Mouse (Mus musculus) heart, embryonic 11.5 days (tissue): ENCODE measurements at regions not wholly inside any gene's neighbourhood (a gene's known extent, or its start where the extent isn't known, plus 50 kb on each side); places are given as distances from the start of the nearest gene placed in this dataset.

Experiments
- ATAC-seq: fragments of 200-750 bp; cut with Nextera tagmentation; replicated peaks from 2 replicates; pipeline ENCODE4 v1.8.0; 2017; ENCODE audit warnings: moderate library complexity; ENCODE audit not compliant: insufficient number of reproducible peaks, low FRiP score, low TSS enrichment
- H3K27ac ChIP-seq: fragments of 300-500 bp; sonication (generic); 2 replicates; pipeline ENCODE4 v1.5.1; 2014; ENCODE audit warnings: mild to moderate bottlenecking, low read depth, low read length
- H3K27me3 ChIP-seq: fragments of 300-500 bp; sonication (generic); 2 replicates; pipeline ENCODE4 v1.6.1; 2014; ENCODE audit warnings: mild to moderate bottlenecking, low read length, mixed read lengths; ENCODE audit not compliant: control insufficient read depth, insufficient read depth
- H3K36me3 ChIP-seq: fragments of 300-500 bp; sonication (generic); 2 replicates; pipeline ENCODE4 v1.6.1; 2014; ENCODE audit warnings: mild to moderate bottlenecking, low read length, moderate library complexity, mixed read lengths; ENCODE audit not compliant: control insufficient read depth, insufficient read depth
- H3K4me1 ChIP-seq: fragments of 300-500 bp; sonication (generic); 2 replicates; pipeline ENCODE4 v1.6.1; 2014; ENCODE audit warnings: low read length; ENCODE audit not compliant: control insufficient read depth, insufficient read depth
- H3K4me2 ChIP-seq: fragments of 300-500 bp; sonication (generic); 2 replicates; pipeline ENCODE4 v1.6.1; 2014; ENCODE audit warnings: mild to moderate bottlenecking, moderate library complexity
- H3K4me3 ChIP-seq: fragments of 300-500 bp; sonication (generic); 2 replicates; pipeline ENCODE4 v1.5.1; 2014; ENCODE audit warnings: low read depth, low read length
- H3K9ac ChIP-seq: fragments of 300-500 bp; sonication (generic); 2 replicates; pipeline ENCODE4 v1.6.1; 2014; ENCODE audit warnings: mild to moderate bottlenecking, low read depth, low read length, moderate library complexity
- H3K9me3 ChIP-seq: fragments of 300-500 bp; sonication (generic); replicated peaks from 2 replicates; pipeline ENCODE4 v1.6.1; 2016; ENCODE audit warnings: low read length; ENCODE audit not compliant: control insufficient read depth
- WGBS: fragments of 180-500 bp; shearing (Covaris S2); extraction: QIAGEN DNeasy Blood & Tissue Kit; methylation state at CpG from one replicate; pipeline ENCODE4 v1.1.7; 2014; ENCODE audit not compliant: insufficient replicate concordance; 5-methylcytosine and 5-hydroxymethylcytosine counted together

- H3K27me3 ChIP-seq: no peaks in the 10 kb centered on the region
- no peak overlapping the region for H3K9ac ChIP-seq
- H3K9me3 ChIP-seq: no peaks in the 10 kb centered on the region
- no peaks in the 10 kb centered on the region for H3K36me3 ChIP-seq
- no peak overlapping the region for H3K4me3 ChIP-seq
- H3K4me1 ChIP-seq: peaks cover 7% of the 10 kb centered on the region; the same call in 1 of the 2 replicates
- no peak for ATAC-seq
- H3K4me2 ChIP-seq: no peak overlapping the region
- no peak overlapping the region for H3K27ac ChIP-seq
- 73% methylated on average over 5 of the region's 5 CpGs for WGBS
Observed at GRCm38 (mm10) chr17:9164501-9164900, 176.4 kb downstream of the 1700010I14Rik start.

GRCm38 (mm10) chr17:9167161-9167560 lies 179.0 kb downstream of the 1700010I14Rik start:
- no peaks in the 10 kb centered on the region for H3K9me3 ChIP-seq
- peaks cover 7% of the 10 kb centered on the region; the same call in 1 of the 2 replicates for H3K4me1 ChIP-seq
- WGBS: 0% methylated on average over 10 of the region's 10 CpGs
- no peak overlapping the region for H3K9ac ChIP-seq
- H3K27ac ChIP-seq: no peak overlapping the region
- no peaks in the 10 kb centered on the region for H3K27me3 ChIP-seq
- peak overlapping the region; percentile 48 for H3K4me3 ChIP-seq
- no peak for ATAC-seq
- peak overlapping the region; percentile 94 for H3K4me2 ChIP-seq
- no peaks in the 10 kb centered on the region for H3K36me3 ChIP-seq

- no peaks in the 10 kb centered on the region for H3K36me3 ChIP-seq
- peak overlapping the region; percentile 94 for H3K4me2 ChIP-seq
- H3K9me3 ChIP-seq: no peaks in the 10 kb centered on the region
- no peaks in the 10 kb centered on the region for H3K27me3 ChIP-seq
- peak overlapping the region; percentile 48 for H3K4me3 ChIP-seq
- WGBS: under 1% methylated on average over 20 of the region's 20 CpGs
- H3K9ac ChIP-seq: peak overlapping the region; percentile 59
- peaks cover 7% of the 10 kb centered on the region; the same call in 1 of the 2 replicates for H3K4me1 ChIP-seq
- H3K27ac ChIP-seq: no peak overlapping the region
- ATAC-seq: no peak
Observed at GRCm38 (mm10) chr17:9167571-9168201, 179.6 kb downstream of the 1700010I14Rik start.

GRCm38 (mm10) chr17:9168411-9168810 lies 180.3 kb downstream of the 1700010I14Rik start:
- Histone ChIP-seq H3K9ac (no peak overlapping the region), H3K36me3 (no peaks in the 10 kb centered on the region), H3K4me2 (peak overlapping the region; percentile 94), H3K27ac (no peak overlapping the region), H3K9me3 (no peaks in the 10 kb centered on the region), H3K4me3 (peak overlapping the region; percentile 48), H3K4me1 (peaks cover 7% of the 10 kb centered on the region; the same call in 1 of the 2 replicates), H3K27me3 (no peaks in the 10 kb centered on the region)
- WGBS: 2% methylated on average over 5 of the region's 5 CpGs
- ATAC-seq: no peak

GRCm38 (mm10) chr17:9169371-9169770 lies 181.2 kb downstream of the 1700010I14Rik start:
- H3K27me3 ChIP-seq: no peaks in the 10 kb centered on the region
- peaks cover 7% of the 10 kb centered on the region; the same call in 1 of the 2 replicates for H3K4me1 ChIP-seq
- H3K4me2 ChIP-seq: no peak overlapping the region
- no peak for ATAC-seq
- 20% methylated on average over 11 of the region's 11 CpGs for WGBS
- H3K4me3 ChIP-seq: no peak overlapping the region
- no peaks in the 10 kb centered on the region for H3K9me3 ChIP-seq
- no peaks in the 10 kb centered on the region for H3K36me3 ChIP-seq
- no peak overlapping the region for H3K9ac ChIP-seq
- no peak overlapping the region for H3K27ac ChIP-seq

GRCm38 (mm10) chr17:9197160-9197559 lies 209.0 kb downstream of the 1700010I14Rik start:
- H3K9me3 ChIP-seq: no peaks in the 10 kb centered on the region
- no peak for ATAC-seq
- no peaks in the 10 kb centered on the region for H3K4me1 ChIP-seq
- no peak overlapping the region for H3K4me2 ChIP-seq
- H3K27ac ChIP-seq: no peak overlapping the region
- H3K9ac ChIP-seq: no peak overlapping the region
- no peaks in the 10 kb centered on the region for H3K36me3 ChIP-seq
- H3K27me3 ChIP-seq: no peaks in the 10 kb centered on the region
- no peak overlapping the region for H3K4me3 ChIP-seq
- 85% methylated on average over 5 of the region's 5 CpGs for WGBS

GRCm38 (mm10) chr17:9200386-9200785 lies 212.3 kb downstream of the 1700010I14Rik start:
- Histone ChIP-seq H3K4me3 (no peak overlapping the region), H3K27ac (no peak overlapping the region), H3K4me1 (no peaks in the 10 kb centered on the region), H3K36me3 (no peaks in the 10 kb centered on the region), H3K9ac (no peak overlapping the region), H3K4me2 (no peak overlapping the region), H3K9me3 (no peaks in the 10 kb centered on the region), H3K27me3 (no peaks in the 10 kb centered on the region)
- no peak for ATAC-seq
- 84% methylated on average over 7 of the region's 7 CpGs for WGBS

GRCm38 (mm10) chr17:9202496-9202895 lies 214.4 kb downstream of the 1700010I14Rik start:
- Histone ChIP-seq H3K4me3 (no peak overlapping the region), H3K4me2 (no peak overlapping the region), H3K9ac (no peak overlapping the region), H3K4me1 (no peaks in the 10 kb centered on the region), H3K27ac (no peak overlapping the region), H3K9me3 (no peaks in the 10 kb centered on the region), H3K36me3 (no peaks in the 10 kb centered on the region), H3K27me3 (no peaks in the 10 kb centered on the region)
- no peak for ATAC-seq
- WGBS: 15% methylated on average over 2 of the region's 2 CpGs

GRCm38 (mm10) chr17:9210626-9211025 lies 211.2 kb upstream of the Gm17728 start:
- no peak overlapping the region for H3K27ac ChIP-seq
- H3K27me3 ChIP-seq: no peaks in the 10 kb centered on the region
- ATAC-seq: no peak
- no peak overlapping the region for H3K4me2 ChIP-seq
- no peak overlapping the region for H3K9ac ChIP-seq
- WGBS: 85% methylated on average over 2 of the region's 2 CpGs
- no peak overlapping the region for H3K4me3 ChIP-seq
- no peaks in the 10 kb centered on the region for H3K36me3 ChIP-seq
- H3K9me3 ChIP-seq: no peaks in the 10 kb centered on the region
- H3K4me1 ChIP-seq: no peaks in the 10 kb centered on the region
